Mouse (Mus musculus): ENCODE data around the gene Platr17.
A peak's percentile ranks its signal among the peaks of the same experiment; 100 is the strongest.
"Not testable (repeated sequence)": the region's sequence is repeated elsewhere in the genome, so short reads cannot be mapped to it uniquely, and the experiment has no call there.

The Platr17 gene

DNA sequence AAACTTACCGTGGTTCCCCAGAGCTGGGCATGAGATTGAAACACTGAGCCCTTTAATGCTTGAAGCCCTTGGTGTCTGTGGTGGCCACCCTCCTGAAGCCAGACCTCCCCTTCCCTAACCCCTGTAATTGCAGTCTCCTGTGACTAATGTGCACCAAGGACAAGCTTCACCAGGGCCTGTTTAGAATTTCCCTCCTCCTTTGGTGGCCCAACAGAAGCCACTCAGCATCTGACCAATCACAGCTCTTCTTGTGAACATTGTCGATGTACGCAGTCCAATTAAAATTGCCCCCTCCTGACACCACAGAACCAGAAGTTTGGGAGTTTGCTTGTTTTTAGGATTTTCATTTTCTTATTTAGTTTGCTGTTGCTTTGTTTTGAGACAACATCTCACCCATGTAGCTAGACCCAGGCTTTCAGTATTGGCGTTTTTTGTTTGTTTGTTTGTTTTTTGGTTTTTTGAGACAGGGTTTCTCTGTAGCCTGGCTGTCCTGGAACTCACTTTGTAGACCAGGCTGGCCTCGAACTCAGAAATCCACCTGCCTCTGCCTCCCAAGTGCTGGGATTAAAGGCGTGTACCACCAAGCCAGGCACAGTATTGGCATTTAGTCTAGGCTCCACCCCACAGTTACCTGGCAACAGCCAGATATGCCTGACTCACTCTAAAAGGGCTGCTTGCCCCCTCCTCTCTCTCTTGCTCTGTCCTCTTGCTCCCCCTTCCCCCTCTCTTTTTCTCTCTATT, 854 bp upstream of the Platr17 start:
- not testable (repeated sequence) for DNase-seq

DNA sequence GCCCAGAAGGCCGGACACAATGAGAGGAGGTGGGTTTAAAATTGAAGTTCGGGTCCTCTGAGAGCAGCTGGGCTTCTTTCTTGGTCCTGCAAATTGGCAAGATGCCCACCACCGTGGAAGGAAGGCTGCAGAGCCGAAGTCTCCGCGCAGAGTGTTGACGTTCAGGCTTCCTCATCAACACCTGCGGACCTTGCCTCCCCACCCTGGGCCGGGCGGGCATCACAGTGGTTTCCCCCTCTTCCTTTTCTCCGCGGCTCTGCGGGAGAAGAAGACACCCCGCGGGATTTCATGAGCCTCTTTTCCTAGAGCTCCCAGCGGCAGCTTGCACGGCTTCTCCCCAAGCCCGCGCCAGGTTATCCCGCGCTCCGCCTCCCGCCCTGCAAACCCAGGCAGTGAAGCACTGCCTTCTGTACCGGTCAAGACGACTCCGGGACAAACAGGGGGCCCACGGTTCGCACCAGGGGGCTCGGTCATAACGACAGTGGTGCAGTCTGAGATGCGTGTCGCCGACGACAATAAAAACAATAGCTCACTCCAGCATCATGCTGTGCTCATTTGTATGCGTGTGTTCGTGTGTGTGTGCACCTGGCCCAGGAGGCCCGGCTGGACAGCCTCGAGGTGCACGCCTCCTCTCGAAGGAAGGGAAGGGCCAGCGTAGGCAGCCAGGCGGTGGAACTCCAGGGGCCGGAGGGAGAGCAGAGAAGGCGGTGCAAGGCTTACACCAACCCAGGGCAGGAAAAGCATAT, 3.6 kb downstream of the Platr17 start:
- DNase-seq, result peak; percentile 84

DNA sequence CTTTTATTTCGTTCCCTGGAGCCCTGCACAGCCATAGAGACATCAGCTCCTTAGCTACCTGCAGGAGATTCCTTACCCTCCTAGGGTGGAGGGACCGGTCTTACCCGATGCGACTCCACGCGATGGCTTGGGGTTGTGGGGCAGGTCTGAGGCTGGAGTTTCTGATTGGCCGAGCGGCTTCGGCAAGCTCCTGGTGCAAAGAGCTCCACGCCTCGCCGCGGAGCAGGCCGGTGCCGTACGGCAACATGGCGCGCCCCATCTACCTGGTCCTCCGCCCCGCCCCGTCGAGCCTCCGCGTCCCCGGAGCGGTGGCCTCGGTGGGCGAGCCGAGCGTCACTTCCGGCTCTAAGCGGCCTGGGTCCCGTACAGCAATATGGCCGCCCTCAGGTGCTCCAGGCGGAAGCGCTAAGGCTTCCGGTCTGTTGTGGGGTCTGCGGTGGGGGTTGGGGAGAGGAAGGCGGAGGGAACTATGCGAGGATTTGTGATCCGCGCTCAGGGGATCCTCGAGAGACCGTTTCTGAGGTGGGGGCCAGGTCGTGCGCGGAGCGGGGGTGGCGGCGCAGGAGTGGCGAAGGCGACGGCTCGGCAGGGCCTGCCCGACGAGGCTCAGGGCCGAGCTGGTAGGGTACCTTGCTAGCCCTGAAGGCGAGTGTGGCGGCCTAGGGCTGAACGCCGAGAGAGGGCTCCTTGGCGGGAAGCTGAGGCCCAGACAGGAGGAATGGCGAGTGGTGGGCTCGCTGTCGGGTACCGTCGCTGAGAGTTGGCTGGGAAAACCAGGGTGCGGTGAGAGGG, 4.3 kb downstream of the Platr17 start, which contains the start of gene Daxx:
Gene Daxx (plus strand): TSS at position 338 of the 792 bp plus-strand sequence.
- DNase-seq, result peak; percentile 99

DNA sequence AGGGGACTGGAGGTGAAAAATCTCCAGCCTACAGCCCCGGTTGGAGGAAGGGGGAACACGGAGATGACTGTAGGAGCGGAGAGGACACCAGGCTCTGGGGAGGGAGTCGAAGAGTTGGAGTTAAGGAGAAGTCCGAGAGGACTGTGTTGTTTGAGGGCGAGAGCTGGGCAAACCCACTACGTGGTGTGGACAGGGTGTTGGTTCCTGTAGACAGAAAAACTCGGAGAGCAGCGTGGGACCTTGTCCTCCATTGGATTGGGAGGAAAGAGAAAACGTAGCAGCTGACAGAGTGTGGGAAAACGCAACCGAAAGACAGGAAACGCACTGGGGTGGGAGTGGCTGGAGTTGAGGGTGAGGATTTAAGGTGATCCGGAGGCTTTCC, 4.9 kb downstream of the Platr17 start:
- DNase-seq, result no peak

DNA sequence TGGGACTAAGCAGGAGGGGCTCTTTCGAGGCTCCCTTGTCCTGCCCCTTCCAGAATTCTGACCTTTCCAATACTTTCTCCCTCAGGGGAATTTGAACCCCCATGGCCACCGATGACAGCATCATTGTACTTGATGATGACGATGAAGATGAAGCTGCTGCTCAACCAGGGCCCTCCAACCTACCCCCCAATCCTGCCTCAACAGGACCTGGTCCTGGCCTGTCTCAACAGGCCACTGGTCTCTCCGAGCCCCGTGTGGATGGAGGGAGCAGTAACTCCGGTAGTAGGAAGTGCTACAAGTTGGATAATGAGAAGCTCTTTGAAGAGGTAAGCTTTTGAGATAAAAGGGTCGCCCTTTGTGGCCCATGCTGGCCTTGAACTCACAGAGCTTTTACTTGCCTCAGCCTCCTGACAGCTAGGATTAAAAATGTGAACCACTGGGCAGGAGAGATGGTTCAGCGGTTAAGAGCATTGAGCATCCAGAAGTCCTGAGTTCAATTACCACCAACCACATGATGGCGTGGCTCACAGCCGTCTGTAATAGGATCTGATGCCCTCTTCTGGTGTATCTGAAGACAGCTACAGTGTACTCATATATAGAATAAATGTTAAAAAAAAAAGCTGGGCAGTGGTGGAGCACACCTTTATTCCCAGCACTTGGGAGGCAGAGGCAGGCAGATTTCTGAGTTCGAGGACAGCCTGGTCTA, 5.6 kb downstream of the Platr17 start:
- DNase-seq, result peak; percentile 57

DNA sequence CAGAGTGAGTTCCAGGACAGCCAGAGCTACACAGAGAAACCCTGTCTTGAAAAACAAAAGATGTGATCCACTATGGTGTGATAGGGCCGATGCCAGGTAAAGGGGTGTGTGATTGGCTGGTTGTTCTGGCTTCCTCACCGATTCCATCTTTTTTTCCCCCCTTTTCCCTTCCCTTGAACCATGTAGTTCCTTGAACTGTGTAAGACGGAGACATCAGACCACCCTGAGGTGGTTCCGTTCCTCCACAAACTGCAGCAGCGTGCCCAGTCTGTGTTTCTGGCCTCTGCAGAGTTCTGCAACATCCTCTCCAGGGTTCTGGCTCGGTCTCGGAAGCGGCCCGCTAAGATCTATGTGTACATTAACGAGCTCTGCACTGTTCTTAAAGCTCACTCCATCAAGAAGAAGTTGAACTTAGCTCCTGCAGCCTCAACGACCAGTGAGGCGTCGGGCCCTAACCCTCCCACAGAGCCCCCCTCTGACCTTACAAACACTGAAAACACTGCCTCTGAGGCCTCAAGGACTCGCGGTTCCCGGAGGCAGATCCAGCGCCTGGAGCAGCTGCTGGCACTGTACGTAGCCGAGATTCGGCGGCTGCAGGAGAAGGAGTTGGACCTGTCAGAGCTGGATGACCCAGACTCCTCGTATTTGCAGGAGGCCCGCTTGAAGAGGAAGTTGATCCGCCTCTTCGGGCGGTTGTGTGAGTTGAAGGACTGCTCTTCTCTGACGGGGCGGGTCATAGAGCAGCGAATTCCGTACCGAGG, 6.3 kb downstream of the Platr17 start:
- peak; percentile 60 for DNase-seq

DNA sequence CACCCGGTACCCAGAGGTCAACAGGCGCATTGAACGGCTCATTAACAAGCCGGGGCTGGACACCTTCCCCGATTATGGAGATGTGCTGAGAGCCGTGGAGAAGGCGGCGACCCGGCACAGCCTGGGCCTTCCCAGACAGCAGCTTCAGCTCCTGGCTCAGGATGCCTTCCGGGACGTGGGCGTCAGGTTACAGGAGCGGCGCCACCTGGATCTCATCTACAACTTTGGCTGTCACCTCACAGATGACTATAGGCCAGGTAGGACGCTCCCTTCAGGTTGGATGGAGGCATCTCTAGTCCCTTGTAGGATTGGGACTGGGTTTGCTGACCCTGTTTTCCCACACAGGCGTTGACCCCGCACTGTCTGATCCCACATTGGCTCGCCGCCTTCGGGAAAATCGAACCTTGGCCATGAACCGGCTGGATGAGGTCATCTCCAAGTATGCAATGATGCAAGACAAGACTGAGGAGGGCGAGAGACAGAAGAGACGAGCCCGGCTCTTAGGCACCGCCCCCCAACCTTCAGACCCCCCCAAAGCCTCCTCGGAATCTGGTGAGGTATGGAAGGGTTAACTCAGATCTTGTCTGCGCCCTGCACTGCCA, 7.0 kb downstream of the Platr17 start:
- DNase-seq, result peak; percentile 64

DNA sequence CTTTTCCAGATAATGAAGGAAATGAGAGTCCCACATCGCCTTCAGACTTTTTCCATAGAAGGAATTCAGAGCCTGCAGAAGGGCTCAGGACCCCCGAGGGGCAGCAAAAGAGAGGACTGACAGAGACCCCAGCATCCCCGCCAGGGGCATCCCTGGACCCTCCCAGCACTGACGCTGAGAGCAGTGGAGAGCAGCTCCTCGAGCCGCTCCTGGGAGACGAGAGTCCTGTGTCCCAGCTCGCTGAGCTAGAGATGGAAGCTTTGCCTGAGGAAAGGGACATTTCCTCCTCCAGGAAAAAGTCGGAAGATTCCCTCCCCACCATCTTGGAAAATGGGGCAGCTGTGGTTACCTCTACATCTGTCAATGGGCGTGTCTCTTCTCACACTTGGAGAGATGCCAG, 8.3 kb downstream of the Platr17 start:
- DNase-seq, result peak; percentile 53

DNA sequence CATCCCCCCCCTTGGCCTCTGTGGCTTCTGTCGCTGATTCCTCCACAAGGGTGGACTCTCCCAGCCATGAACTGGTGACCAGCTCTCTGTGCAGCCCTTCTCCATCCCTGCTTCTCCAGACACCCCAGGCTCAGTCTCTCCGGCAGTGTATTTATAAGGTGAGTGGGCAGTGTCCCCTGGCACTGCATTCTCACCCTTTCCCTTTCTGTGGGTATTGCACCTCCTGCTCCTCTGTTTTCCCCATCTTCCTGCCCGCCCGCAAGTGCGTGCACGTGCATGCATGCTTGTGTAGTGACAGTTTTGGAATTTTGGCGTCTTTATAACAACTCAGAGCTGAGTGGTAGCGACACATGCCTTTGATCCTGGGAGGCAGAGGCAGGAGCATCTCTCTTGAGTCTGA, 9.0 kb downstream of the Platr17 start:
- DNase-seq, result peak; percentile 49

DNA sequence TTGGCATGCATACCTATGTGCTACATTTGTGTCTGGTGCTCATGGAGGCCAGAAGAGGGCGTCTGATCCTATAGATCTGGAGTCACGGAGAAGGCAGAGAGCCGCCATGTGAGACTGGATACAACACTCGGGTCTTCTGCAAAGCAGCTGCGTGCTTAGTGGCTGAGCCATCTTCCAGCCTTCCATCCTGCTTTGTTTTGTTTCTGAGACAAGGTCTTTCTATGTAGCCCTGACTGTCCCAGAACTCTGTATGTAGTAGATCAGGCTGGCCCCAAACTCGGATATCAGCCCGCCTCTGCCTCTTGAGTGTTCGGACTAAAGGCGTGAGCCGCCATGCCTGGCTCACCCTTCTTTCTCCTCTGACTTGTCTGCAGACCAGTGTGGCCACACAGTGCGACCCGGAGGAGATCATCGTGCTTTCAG, 10.0 kb downstream of the Platr17 start:
- peak; percentile 65 for DNase-seq

DNA sequence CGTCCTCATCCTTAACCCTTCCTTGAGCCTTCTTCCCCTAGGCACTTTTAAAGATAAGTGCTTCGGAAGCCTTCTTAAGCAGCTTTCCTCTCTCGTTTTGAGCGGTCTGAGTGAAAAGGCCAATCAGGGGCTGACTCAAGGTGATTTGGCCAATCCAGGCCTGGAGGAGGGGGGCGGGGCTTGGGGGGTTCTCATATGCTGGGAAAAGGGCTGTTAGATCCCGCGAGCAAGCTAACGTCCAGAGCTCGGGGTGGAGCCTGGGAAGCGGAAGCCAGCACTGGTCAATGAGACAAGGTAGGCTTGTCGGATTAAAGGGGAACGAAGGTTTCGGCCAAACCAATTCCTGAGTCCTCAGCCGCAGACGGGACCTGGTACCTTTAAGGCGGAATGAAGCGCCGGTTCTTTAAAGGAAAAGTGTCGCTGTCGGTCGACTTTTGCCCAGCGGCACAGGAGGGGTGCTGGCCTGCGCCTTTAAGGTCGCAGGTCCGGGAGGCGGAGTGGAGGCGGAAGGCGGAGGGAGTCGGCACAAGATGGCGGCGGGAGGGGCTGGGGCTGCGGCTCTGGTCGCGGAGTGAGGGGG, 10.8 kb downstream of the Platr17 start, which contains the start of the genes Tapbp and Zbtb22:
Gene Tapbp (plus strand): TSS at position 229 of the 580 bp plus-strand sequence.
Gene Zbtb22 (plus strand): TSS at position 234 of the 580 bp plus-strand sequence.
- DNase-seq, result peak; percentile 99

DNA sequence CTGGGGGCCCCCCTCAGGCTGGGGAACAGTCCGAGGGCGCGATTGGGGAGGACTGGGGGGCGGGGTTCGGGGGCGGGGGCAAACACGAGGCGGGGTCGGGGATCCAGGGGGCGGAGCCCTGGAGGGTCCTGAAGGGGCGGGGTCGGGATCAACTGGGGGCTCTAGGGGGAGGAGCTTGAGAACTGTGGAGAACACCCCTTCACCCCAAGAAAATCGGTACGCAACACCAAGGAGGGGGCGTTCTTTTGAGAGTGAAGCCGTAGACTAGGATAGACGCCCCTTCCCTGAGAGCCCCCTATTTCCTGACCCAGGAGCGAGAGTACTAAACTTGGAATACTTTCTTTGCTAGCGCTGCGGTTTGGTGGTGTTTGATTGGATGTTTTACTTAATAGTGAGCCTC, 11.4 kb downstream of the Platr17 start:
- DNase-seq, result peak; percentile 71

DNA sequence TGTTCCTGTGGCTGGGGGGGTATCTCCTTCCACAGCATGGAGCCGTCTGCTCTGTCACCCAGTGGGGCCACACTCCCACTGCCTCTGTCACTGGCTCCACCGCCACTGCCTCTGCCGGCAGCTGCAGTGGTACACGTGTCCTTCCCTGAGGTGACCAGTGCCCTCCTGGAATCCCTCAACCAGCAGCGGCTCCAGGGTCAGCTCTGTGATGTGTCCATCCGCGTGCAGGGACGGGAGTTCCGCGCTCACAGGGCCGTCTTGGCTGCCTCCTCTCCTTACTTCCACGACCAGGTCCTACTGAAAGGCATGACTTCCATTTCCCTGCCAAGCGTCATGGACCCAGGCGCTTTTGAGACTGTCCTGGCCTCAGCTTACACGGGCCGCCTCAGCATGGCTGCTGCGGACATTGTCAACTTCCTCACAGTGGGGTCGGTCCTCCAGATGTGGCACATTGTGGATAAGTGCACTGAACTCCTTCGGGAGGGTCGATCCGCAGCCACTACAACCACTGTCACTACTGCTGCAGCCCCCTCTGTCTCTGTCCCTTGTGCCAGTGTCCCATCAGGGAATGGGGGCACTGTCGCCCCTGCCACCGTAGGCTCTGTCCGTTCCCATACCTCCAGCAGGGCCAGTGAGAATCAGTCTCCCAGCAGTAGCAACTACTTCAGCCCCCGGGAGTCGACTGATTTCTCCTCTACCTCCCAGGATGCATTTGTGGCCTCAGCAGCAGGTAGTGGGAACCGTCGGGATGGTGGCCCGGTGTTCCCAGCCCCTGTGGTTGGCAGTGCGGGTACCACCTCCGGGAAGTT, 12.1 kb downstream of the Platr17 start:
- no peak for DNase-seq

DNA sequence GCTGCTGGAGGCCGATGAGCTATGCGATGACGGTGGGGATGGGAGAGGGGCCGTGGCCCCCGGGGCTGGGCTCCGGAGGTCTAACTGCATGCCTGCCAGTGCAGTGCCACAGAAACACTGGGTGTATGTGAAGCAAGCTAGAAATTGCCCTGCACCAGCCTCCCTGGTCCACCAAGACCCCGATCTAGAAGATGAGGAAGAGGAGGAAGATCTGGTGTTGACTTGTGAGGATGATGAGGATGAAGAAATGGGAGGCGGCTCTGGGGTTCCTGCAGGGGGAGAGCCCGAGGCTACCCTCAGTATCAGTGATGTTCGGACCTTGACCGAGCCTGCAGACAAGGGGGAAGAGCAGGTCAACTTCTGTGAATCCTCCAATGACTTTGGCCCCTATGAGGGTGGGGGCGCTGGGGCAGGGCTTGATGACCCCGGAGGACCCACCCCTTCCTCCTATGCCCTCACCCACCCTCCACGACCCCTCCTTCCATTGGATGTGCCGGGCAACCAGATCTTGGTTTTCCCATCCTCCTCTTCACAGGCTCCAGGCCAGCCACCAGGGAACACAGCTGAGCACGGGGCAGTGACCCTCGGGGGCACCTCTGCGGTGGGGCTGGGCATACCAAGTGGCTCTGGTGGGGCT, 12.8 kb downstream of the Platr17 start:
- DNase-seq, result peak; percentile 72

DNA sequence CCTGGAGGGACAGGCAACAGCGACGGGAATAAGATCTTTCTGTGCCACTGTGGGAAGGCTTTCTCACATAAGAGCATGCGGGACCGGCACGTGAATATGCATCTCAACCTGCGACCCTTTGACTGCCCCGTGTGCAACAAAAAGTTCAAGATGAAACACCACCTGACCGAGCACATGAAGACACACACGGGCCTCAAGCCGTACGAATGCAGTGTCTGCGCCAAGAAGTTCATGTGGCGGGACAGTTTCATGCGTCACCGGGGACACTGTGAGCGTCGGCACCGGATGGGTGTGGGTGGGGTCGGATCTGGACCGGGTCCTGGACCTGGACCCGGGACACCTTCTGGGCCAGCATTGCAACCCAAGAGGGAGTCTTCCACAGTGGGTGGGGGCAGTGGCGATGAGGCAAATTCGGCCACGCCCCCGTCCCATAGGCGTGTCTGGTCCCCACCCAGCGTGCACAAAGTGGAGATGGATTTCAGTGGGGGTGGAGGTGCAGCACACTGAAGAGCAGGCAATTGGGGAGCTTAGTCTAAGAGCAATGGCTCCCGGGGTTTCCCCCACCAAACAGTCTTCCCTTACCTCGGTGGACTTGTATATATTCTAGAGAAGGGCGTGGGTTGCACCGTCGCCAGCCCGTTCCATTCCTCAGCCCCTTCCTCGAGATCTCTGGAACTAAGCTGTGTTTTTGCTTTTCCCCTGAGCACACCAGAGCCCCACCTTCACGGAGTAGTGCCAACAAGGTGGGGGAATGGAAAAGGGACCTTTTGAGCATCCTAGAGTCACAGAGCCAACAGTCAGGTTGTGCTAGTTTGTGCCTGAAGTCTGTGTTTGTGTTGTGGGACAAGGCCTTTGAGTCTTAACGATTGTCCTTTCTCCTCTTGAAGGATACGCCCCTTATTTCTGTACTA, 13.6 kb downstream of the Platr17 start:
- peak; percentile 70 for DNase-seq

DNA sequence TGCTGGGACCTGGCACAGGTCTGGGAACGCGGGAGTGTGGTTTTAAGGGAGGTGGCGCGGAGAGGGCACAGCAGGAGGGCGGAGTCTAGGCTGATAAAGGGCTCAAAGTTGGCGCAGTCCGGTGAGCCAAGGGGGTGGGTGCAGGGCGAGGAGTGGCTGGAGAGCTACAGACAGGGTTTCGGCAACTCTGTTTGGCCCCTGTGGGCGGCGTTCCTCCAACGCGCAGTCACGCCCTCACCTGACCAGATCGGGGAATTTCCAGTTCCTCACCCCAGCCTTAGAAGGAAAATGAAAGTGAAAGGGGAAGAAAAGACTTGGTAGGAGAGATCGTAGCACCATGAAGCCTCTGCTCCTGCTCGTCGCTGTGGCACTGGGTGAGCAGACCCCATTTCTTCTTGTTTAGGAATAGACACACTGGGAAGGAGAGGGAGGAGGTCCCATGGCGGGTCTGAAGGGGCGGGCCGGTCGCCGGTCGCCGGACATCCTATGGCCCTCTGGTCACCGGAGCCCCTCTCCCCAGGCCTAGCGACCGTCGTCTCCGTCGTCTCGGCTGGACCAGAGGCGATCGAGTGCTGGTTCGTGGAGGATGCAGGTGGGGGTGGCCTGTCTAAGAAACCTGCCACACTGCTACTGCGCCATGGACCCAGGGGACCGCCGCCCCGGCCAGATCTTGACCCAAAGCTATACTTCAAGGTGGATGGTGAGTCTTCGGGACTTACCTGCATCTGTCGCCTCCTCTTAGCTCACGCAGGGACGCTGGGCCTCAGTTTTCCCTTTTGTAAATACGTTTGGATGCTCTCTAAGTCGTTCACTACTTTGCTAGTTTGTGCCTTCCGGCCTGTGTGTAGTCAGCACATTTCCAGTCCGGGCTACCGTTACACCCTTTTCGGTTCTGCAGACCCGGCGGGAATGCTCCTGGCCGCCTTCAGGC, 14.7 kb downstream of the Platr17 start:
- peak; percentile 83 for DNase-seq

Measured in cerebellum, adult 11-12 months (tissue).